Mouse (Mus musculus): ENCODE measurements around the gene Zfp580. TPM values are rescaled to one million over a fixed set of nuclear protein-coding genes. Genes with fewer than 3 reads are reported as not detected.

Gene Zfp580
- polyA plus RNA-seq, 1 experiment from 2014 or later: 56.2 TPM

DNA sequence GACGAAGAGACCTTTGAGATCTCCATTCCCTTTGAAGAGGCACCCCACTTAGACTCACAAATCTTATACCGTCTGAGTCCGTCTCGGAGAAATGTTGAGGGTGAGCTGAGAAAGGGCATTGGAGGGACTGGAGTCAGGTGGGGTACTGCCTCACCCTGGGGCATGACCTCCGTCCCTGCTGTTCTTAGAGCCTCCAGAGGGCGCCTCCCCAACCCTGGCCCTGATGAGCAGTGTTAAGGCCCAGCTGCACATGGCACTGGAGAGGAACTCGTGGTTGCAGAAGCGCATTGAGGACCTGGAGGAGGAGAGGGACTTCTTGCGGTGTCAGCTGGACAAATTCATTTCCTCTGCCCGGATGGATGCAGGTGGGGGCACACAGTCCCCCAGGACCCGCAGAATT is 6.5 kb downstream of the Zfp580 start:
- Histone ChIP-seq H3K4me2 (replicated peaks; ENCODE audit: low read depth, low read length) (peak overlapping the region; percentile 90), H3K9ac (ENCODE audit: low read depth, low read length) (peak overlapping the region; percentile 75; the same call in 1 of the 2 replicates), H3K27me3 (ENCODE audit: control insufficient read depth, insufficient read depth, low read length) (peaks cover 35% of the 10 kb centered on the region), H3K9me3 (ENCODE audit: control insufficient read depth, low read length) (no peaks in the 10 kb centered on the region), H3K36me3 (ENCODE audit: control insufficient read depth, insufficient read depth, low read length) (no peaks in the 10 kb centered on the region), H3K4me1 (ENCODE audit: control insufficient read depth, insufficient read depth, low read length) (peaks cover 24% of the 10 kb centered on the region), H3K4me3 (ENCODE audit: low read length) (no peak overlapping the region; the same call in 1 of the 2 replicates), H3K27ac (ENCODE audit: low read depth, low read length) (no peak overlapping the region)
- 33% methylated on average over 11 of the region's 11 CpGs for WGBS
- ATAC-seq (ENCODE audit: low FRiP score, low TSS enrichment): no peak

- H3K9ac ChIP-seq (ENCODE audit: low read depth, low read length): no peak overlapping the region
- no peak overlapping the region for H3K27ac ChIP-seq (ENCODE audit: low read depth, low read length)
- H3K4me3 ChIP-seq (ENCODE audit: low read length): no peak overlapping the region
- peaks cover 20% of the 10 kb centered on the region; the same call in 1 of the 2 replicates for H3K4me1 ChIP-seq (ENCODE audit: control insufficient read depth, insufficient read depth, low read length)
- H3K27me3 ChIP-seq (ENCODE audit: control insufficient read depth, insufficient read depth, low read length): peaks cover 28% of the 10 kb centered on the region
- no peak for ATAC-seq (ENCODE audit: low FRiP score, low TSS enrichment)
- H3K9me3 ChIP-seq (ENCODE audit: control insufficient read depth, low read length): no peaks in the 10 kb centered on the region
- H3K36me3 ChIP-seq (ENCODE audit: control insufficient read depth, insufficient read depth, low read length): no peaks in the 10 kb centered on the region
- WGBS: 95% methylated on average over 1 of the region's 1 CpGs
- no peak overlapping the region for H3K4me2 ChIP-seq (replicated peaks; ENCODE audit: low read depth, low read length)
Observed at GRCm38 (mm10) chr7:5058631-5059030, 7.3 kb downstream of the Zfp580 start.

DNA sequence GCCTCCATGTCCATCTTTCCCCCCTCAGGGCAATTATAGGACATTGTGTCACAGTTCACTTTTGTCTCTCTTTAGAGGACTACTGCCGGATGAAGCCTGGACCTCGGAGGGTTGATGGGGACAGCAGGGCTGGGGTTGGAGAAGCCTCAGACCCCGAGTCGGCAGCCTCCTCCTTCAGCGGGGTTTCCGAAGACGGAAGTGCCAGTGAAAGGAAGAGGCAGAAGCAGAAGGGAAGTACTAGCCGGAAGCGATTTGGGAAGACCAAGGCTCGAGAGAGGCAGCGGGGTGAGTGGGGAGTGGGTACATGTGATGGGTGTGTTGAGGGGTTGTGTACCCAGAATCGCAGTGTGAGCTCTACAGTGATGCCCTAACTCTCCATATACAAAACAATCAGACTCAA is 8.1 kb downstream of the Zfp580 start:
- no peak overlapping the region for H3K27ac ChIP-seq (ENCODE audit: low read depth, low read length)

DNA sequence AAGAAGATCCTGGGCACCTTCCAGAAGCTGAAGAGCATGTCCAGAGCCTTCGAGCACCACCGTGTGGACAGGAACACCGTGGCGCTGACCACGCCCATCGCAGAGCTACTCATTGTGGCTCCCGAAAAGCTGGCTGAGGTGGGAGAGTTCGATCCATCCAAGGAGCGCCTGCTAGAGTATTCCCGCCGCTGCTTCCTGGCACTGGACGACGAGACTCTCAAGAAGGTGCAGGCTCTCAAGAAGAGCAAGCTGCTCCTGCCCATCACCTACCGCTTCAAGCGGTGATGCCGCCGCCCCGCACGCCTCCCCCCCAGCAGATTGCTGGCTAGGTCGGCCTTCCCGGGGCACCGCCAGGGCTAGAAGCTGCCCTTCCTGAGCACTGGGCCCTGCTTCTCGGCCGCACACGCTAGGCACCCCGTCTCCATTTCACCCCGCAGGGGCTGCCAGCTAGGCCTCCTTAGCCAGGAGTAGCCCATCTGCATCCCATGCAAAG is 8.9 kb downstream of the Zfp580 start:
- peak; percentile 8; the same call in 1 of the 2 replicates for ATAC-seq (ENCODE audit: low FRiP score, low TSS enrichment)
- 3% methylated on average over 27 of the region's 27 CpGs for WGBS
- no peaks in the 10 kb centered on the region for H3K36me3 ChIP-seq (ENCODE audit: control insufficient read depth, insufficient read depth, low read length)
- H3K4me2 ChIP-seq (replicated peaks; ENCODE audit: low read depth, low read length): peak overlapping the region; percentile 73
- H3K9ac ChIP-seq (ENCODE audit: low read depth, low read length): peak overlapping the region; percentile 89
- H3K4me1 ChIP-seq (ENCODE audit: control insufficient read depth, insufficient read depth, low read length): peaks cover 18% of the 10 kb centered on the region
- H3K27ac ChIP-seq (ENCODE audit: low read depth, low read length): peak overlapping the region; percentile 99
- H3K4me3 ChIP-seq (ENCODE audit: low read length): peak overlapping the region; percentile 82
- H3K9me3 ChIP-seq (ENCODE audit: control insufficient read depth, low read length): no peaks in the 10 kb centered on the region
- H3K27me3 ChIP-seq (ENCODE audit: control insufficient read depth, insufficient read depth, low read length): peaks cover 12% of the 10 kb centered on the region; the same call in 1 of the 2 replicates

More for the DNA sequence above, 8.1 kb downstream of the Zfp580 start:
- 91% methylated on average over 12 of the region's 12 CpGs for WGBS
- ATAC-seq (ENCODE audit: low FRiP score, low TSS enrichment): no peak
- H3K36me3 ChIP-seq (ENCODE audit: control insufficient read depth, insufficient read depth, low read length): no peaks in the 10 kb centered on the region
- H3K4me2 ChIP-seq (replicated peaks; ENCODE audit: low read depth, low read length): no peak overlapping the region
- peaks cover 19% of the 10 kb centered on the region for H3K4me1 ChIP-seq (ENCODE audit: control insufficient read depth, insufficient read depth, low read length)
- peaks cover 20% of the 10 kb centered on the region for H3K27me3 ChIP-seq (ENCODE audit: control insufficient read depth, insufficient read depth, low read length)
- H3K9me3 ChIP-seq (ENCODE audit: control insufficient read depth, low read length): no peaks in the 10 kb centered on the region
- no peak overlapping the region for H3K9ac ChIP-seq (ENCODE audit: low read depth, low read length)
- H3K4me3 ChIP-seq (ENCODE audit: low read length): no peak overlapping the region

GRCm38 (mm10) chr7:5060944-5061773 is 9.8 kb downstream of the Zfp580 start:
- peak; percentile 88 for ATAC-seq (ENCODE audit: low FRiP score, low TSS enrichment)
- H3K27ac ChIP-seq (ENCODE audit: low read depth, low read length): peak overlapping the region; percentile 99
- H3K27me3 ChIP-seq (ENCODE audit: control insufficient read depth, insufficient read depth, low read length): peaks cover 6% of the 10 kb centered on the region; the same call in 1 of the 2 replicates
- H3K4me3 ChIP-seq (ENCODE audit: low read length): peak overlapping the region; percentile 82
- H3K9ac ChIP-seq (ENCODE audit: low read depth, low read length): peak overlapping the region; percentile 89
- under 1% methylated on average over 60 of the region's 60 CpGs for WGBS
- H3K9me3 ChIP-seq (ENCODE audit: control insufficient read depth, low read length): no peaks in the 10 kb centered on the region
- H3K36me3 ChIP-seq (ENCODE audit: control insufficient read depth, insufficient read depth, low read length): peaks cover 8% of the 10 kb centered on the region; the same call in 1 of the 2 replicates
- peak overlapping the region; percentile 73 for H3K4me2 ChIP-seq (replicated peaks; ENCODE audit: low read depth, low read length)
- peaks cover 22% of the 10 kb centered on the region for H3K4me1 ChIP-seq (ENCODE audit: control insufficient read depth, insufficient read depth, low read length)

- Histone ChIP-seq H3K4me2 (replicated peaks; ENCODE audit: low read depth, low read length) (peak within 1 kb of the TSS; percentile 73), H3K4me3 (ENCODE audit: low read length) (peak within 1 kb of the TSS; percentile 82), H3K27ac (ENCODE audit: low read depth, low read length) (peak within 1 kb of the TSS; percentile 99), H3K4me1 (ENCODE audit: control insufficient read depth, insufficient read depth, low read length) (peaks cover 22% of the 10 kb centered on the region), H3K9ac (ENCODE audit: low read depth, low read length) (peak within 1 kb of the TSS; percentile 89), H3K27me3 (ENCODE audit: control insufficient read depth, insufficient read depth, low read length) (0 out of 2 replicates have a peak, but pooled peaks cover 2% of the 10 kb centered on the region), H3K36me3 (ENCODE audit: control insufficient read depth, insufficient read depth, low read length) (peaks cover 14% of the 10 kb centered on the region), H3K9me3 (ENCODE audit: control insufficient read depth, low read length) (no peaks in the 10 kb centered on the region)
- WGBS: under 1% methylated on average over 59 of the region's 65 CpGs
- peak; percentile 80 for ATAC-seq (ENCODE audit: low FRiP score, low TSS enrichment)
Observed at GRCm38 (mm10) chr7:5061774-5062359, 10.5 kb downstream of the Zfp580 start, which contains the start of gene U2af2. TSS of gene U2af2 (plus strand) at chr7:5062143.

DNA sequence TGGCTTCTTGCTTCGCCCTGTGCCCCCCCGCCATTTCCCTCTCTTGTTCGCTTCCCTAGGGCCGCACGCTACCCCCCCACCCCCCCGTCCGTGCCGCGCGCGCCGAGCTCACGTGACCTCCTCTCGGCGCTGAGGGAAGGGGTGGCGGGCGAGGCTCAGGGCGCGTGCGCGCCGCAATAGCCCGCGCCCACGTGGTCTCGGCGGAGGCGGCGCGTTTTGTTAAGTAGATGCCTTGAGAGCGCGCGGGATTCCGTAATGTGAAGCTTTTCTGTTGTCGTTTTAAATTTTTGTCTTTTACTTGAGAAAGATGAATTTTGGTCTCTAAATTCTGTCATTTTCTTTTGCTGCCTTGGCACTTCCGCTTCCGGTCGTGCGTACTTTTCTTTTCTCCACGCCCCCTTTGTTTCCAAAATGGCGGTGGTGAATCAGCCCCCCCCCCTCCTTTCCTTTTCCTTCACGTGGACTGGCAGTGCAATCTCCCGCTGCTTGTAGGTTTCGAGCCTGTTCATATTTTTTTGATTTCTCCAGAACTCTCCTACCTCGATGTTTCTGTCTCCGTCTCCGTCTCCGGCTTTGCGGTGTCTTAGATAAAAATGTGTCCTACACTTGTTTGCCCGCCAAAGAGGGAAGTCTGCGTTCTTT is 11.1 kb downstream of the Zfp580 start:
- Histone ChIP-seq H3K27me3 (ENCODE audit: control insufficient read depth, insufficient read depth, low read length) (no peaks in the 10 kb centered on the region), H3K4me1 (ENCODE audit: control insufficient read depth, insufficient read depth, low read length) (peaks cover 22% of the 10 kb centered on the region), H3K9me3 (ENCODE audit: control insufficient read depth, low read length) (no peaks in the 10 kb centered on the region), H3K4me3 (ENCODE audit: low read length) (peak overlapping the region; percentile 82), H3K9ac (ENCODE audit: low read depth, low read length) (peak overlapping the region; percentile 89), H3K4me2 (replicated peaks; ENCODE audit: low read depth, low read length) (peak overlapping the region; percentile 73), H3K27ac (ENCODE audit: low read depth, low read length) (peak overlapping the region; percentile 99), H3K36me3 (ENCODE audit: control insufficient read depth, insufficient read depth, low read length) (peaks cover 20% of the 10 kb centered on the region)
- ATAC-seq (ENCODE audit: low FRiP score, low TSS enrichment): peak; percentile 44
- under 1% methylated on average over 51 of the region's 51 CpGs for WGBS

DNA sequence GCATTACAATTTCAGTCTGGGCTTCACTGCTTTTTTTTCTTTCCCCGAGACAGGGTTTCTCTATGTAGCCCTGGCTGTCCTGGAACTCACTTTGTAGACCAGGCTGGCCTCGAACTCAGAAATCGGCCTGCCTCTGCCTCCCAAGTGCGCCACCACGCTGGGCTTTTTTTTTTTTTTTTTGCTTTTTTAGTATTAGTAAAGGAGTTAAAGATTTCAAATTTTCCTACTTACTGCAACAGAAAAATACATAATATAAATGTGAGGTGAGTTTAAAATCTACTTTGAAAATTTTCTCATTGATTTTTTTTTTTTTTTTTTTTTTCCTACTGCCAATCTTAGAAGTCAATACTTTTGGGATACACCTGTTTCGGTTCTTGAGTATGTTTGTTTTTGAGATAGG is 13.5 kb downstream of the Zfp580 start:
- Histone ChIP-seq H3K27me3 (ENCODE audit: control insufficient read depth, insufficient read depth, low read length) (no peaks in the 10 kb centered on the region), H3K27ac (ENCODE audit: low read depth, low read length) (no peak overlapping the region), H3K4me3 (ENCODE audit: low read length) (no peak overlapping the region), H3K36me3 (ENCODE audit: control insufficient read depth, insufficient read depth, low read length) (peaks cover 44% of the 10 kb centered on the region), H3K4me2 (replicated peaks; ENCODE audit: low read depth, low read length) (no peak overlapping the region), H3K9me3 (ENCODE audit: control insufficient read depth, low read length) (no peaks in the 10 kb centered on the region), H3K9ac (ENCODE audit: low read depth, low read length) (no peak overlapping the region), H3K4me1 (ENCODE audit: control insufficient read depth, insufficient read depth, low read length) (peaks cover 21% of the 10 kb centered on the region)
- 94% methylated on average over 6 of the region's 6 CpGs for WGBS
- no peak for ATAC-seq (ENCODE audit: low FRiP score, low TSS enrichment)

Measured in kidney, embryonic 14.5 days (tissue).